Mouse (Mus musculus): ENCODE results near the gene Lrmda.

Lrmda gene

GRCm38 (mm10) chr14:22949466-22949865 lies 930.0 kb downstream of the Lrmda start:
- ATAC-seq (ENCODE audit: insufficient number of reproducible peaks, low FRiP score, low TSS enrichment), result no peak

DNA sequence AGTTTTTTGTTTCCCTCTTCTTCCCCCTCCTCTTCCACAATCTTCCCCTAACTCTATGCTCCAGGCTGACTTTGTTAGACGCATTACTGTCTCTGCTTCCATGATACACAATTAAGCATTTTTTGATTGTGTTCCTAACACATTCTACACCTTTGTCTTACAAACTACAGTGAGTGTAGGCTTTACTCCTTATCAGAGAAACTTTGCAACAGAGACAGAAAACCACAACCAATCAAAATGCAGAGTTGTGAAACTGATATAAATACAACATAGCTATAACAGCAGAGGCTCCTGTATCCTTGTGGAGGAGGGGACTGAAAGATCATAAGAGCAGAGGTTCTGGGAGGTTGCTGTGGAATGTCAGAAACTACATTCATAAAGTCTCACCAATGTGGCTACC lies 933.5 kb downstream of the Lrmda start:
- ATAC-seq (ENCODE audit: insufficient number of reproducible peaks, low FRiP score, low TSS enrichment), result no peak

GRCm38 (mm10) chr14:22960166-22960565 lies 940.7 kb downstream of the Lrmda start:
- ATAC-seq (ENCODE audit: insufficient number of reproducible peaks, low FRiP score, low TSS enrichment), result no peak

GRCm38 (mm10) chr14:22964796-22965660 lies 945.5 kb downstream of the Lrmda start:
- no peak for ATAC-seq (ENCODE audit: insufficient number of reproducible peaks, low FRiP score, low TSS enrichment)

- no peak for ATAC-seq (ENCODE audit: insufficient number of reproducible peaks, low FRiP score, low TSS enrichment)
Measured at GRCm38 (mm10) chr14:22968705-22969104, 949.2 kb downstream of the Lrmda start.

GRCm38 (mm10) chr14:22986736-22987135 lies 967.2 kb downstream of the Lrmda start:
- no peak for ATAC-seq (ENCODE audit: insufficient number of reproducible peaks, low FRiP score, low TSS enrichment)

- ATAC-seq (ENCODE audit: insufficient number of reproducible peaks, low FRiP score, low TSS enrichment), result no peak
Measured at GRCm38 (mm10) chr14:22988090-22988669, 968.7 kb downstream of the Lrmda start.

DNA sequence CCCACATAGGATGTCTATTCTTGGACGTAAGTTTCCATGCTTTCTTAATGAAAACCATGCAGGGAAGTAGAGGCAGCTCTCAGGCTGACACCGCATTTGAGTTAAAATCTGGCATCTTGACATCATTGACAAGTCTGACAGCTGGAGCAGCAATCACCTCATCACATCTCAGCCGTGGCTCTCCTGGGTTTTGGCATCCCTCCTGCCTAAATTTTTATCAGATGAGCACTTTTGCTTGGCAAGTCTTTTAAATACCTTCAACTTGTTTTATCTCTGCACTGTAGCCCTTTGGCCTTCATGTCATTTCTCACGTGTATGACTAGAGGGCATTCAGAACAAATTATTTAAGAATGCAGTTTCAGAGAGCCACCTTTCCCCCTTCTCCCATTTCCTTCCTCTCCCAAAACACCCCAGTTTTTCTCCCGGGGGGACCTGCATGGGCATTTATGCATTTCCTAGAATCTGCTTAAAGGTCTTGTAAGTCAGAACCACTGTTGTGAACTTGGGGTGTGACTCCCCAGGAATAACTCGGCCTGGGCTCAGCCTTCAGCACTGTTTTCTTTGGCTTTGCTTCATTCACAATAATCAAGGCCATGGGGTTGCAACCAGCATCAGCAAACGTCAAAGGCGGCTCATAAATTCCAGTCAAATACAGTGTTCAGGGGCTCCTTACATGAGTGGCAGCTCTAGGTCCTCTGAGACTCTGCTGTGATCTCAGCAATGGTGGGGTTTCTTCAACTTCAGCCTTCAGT lies 975.8 kb downstream of the Lrmda start:
- no peak for ATAC-seq (ENCODE audit: insufficient number of reproducible peaks, low FRiP score, low TSS enrichment)

GRCm38 (mm10) chr14:22998906-22999305 lies 979.4 kb downstream of the Lrmda start:
- no peak for ATAC-seq (ENCODE audit: insufficient number of reproducible peaks, low FRiP score, low TSS enrichment)

GRCm38 (mm10) chr14:23011989-23012388 lies 992.5 kb downstream of the Lrmda start:
- ATAC-seq (ENCODE audit: insufficient number of reproducible peaks, low FRiP score, low TSS enrichment), result no peak

DNA sequence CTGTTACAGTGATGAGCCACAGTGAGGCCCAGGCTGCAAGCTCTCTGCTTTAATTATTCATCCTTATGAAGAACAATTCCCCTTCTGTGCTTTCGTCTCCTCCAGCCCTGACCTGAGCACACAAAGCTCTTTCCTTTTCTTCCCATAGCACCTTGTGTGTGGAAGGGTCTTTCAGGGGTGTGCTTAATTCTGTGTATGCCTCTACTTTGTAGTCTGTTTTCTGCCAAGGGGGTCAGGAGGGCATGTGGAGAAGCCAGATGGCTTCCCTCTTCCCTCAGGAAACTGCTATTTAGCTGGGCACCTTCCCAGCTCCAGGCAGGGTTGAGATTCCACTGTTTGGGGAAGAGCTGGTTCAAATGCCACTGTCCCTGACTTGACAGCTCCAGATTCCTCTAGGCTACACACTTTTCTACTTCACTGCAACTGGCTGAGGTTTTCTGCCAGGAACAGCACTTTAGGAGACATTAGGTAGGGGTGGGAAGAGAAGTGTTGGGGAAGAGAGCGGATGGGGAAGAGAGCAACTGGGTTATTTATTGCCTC lies 995.3 kb downstream of the Lrmda start:
- ATAC-seq (ENCODE audit: insufficient number of reproducible peaks, low FRiP score, low TSS enrichment), result peak; percentile 81

DNA sequence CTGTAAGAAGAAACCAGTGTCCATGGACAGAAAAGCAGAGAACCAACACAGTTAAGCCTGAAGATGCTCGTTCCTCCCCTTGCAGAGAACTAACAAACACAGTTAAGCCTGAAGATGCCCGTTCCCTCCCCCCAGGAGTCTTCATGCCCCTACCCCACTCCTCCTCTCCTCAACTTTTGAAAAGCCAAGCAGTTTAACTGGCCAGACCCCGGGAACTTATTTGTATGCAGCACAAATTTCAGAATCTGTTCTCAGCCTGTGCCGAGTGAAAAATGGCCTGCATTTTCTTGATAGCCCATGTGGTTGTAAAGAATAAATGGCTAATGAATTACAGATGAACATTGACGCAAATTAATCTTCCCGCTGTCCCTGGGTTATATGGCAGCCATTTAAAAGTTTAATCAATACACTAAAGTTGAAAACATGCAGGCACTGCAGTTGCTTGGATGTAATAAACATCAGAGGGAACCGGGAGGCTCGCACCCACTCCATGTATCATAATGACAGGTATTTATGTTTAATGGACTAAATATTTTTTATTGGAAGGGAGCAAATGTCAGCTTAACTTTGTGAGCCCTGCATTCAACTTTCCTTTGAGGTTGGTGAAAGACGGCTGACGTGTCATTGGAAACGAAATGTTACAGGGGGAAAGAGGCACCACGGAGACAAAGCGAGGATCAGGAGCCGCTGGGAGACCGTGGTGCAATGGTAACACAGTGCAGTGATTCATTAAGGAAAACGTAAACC lies 996.0 kb downstream of the Lrmda start:
- ATAC-seq (ENCODE audit: insufficient number of reproducible peaks, low FRiP score, low TSS enrichment), result no peak

GRCm38 (mm10) chr14:23016068-23016611 lies 996.6 kb downstream of the Lrmda start:
- ATAC-seq (ENCODE audit: insufficient number of reproducible peaks, low FRiP score, low TSS enrichment), result no peak

DNA sequence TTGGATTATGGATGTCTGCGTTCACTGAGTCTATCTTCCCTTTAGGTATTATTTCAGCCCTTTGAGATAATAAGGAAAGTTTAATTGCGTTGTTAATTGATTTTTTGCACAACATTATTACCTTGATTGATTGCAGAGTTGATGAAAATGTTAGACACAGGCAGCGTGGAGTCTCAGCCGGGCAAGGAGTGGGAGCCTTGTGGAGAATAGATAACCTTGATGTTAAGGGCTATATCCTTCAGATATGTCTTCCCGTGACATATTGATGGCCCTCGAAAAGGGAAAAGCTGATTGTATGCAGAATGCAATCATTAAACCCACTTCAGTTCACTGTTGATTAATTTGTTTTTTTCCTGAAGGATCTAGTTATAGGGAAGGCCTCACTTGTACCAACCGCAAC lies 1021.5 kb downstream of the Lrmda start:
- no peak for ATAC-seq (ENCODE audit: insufficient number of reproducible peaks, low FRiP score, low TSS enrichment)

- no peak for ATAC-seq (ENCODE audit: insufficient number of reproducible peaks, low FRiP score, low TSS enrichment)
Measured at GRCm38 (mm10) chr14:23045322-23045721, 1025.8 kb downstream of the Lrmda start.

DNA sequence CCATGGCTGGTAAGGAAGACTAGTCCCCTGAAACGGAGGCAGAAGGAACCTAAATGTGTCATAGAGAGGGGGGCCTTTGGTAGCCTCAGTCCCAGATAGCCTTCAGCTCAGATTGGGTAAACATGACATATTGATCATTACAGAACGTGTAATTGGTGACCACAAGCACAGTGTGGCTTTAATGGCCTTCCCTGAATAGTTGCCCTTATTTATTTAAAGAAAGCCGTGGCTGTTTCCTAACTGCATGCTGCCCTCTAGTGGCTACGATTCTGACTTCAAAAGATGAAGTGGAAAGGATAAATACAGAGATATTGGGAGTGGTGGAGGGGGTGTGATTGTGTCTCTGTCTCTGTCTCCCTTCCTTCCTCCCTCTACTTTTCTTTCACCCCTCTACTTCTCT lies 1026.8 kb downstream of the Lrmda start:
- ATAC-seq (ENCODE audit: insufficient number of reproducible peaks, low FRiP score, low TSS enrichment), result no peak

DNA sequence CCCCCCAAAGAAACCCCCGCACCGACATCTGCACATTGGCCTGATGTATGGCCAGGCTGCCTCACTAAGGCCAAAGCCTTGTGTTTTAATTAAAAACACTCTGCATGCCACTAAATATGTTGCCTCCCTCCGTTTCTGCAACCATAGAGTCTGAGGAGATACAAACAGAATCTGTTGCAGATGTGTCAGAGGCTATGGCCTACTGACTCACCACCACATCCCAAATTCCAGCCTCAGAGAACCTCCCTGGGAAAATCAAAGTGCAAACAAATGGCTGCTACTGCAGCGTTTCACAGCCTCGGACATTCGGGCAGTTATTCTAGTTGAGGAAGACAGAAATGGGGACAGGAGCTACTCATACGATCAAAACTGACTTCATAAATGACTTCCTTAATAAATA lies 1031.9 kb downstream of the Lrmda start:
- no peak for ATAC-seq (ENCODE audit: insufficient number of reproducible peaks, low FRiP score, low TSS enrichment)

DNA sequence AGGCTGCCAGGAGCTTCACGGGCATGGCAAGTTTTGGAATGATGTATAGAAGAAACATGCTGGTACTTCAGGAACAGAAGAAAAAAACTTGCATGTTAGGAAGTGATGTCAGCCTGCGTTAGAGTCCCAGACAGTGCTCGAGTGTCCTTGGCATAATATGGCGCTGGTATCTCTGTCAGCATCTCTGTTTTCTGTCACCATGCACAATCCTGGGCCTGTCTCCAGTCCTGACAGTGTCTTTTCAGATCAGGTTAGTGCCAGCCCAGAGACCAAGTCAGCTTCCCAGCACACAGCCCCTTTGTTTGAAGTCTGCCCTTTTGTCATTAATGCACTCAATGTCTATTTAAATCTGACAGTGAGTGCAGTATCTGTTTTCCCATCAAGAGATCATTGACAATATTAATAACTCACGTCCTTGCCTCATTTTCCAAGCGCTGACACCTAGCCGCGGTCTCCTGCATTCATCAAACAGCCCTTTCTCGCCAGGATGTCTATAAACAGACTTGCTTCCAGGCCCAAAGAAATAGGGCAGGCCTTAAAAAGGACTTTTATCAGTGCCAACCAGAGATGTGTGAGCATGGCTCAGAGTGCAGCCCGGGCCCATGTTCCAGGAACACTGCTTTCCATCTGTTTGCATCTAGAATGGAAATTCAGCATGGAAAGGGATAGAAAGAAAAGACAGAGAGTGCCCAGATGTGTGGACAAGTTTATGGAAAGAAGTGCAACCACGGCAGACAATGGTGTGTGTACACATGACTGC lies 1033.5 kb downstream of the Lrmda start:
- ATAC-seq (ENCODE audit: insufficient number of reproducible peaks, low FRiP score, low TSS enrichment), result peak; percentile 52; the same call in 1 of the 2 replicates

DNA sequence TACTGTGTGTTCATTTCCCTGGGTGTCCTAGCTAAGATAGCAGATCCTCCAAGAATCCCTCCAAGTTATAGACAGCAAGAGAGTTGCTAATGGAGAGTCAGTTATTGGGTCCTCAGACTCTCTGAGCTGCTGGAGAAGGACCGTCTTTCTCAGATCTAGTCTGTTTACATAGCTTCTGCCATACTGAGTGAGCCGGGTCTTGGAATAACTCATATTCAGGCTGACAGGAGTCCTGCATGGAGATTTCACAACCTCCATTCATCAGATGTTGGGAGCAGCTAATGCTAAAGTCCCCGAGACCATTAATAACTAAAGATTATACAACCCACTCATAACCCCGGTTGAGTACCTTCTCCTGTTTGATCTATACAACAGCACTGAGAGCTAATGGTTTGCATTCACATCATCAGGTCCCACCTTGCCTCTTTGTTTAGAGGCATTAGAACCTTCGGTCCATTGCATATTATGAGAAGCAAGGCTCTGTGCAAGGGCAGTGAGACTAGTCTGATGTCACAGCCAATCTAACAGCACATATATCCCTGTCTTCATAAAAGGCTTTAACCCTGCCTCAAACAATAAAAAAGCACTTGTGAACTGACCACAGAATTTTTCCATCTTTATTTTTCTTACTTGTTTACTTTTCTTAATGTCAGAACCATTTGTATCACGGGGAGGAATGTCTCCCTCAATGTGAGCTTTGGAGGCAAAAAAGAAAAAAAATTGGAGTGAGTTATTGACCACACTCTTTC lies 1037.9 kb downstream of the Lrmda start:
- ATAC-seq (ENCODE audit: insufficient number of reproducible peaks, low FRiP score, low TSS enrichment), result no peak

Data from cerebellum, adult (tissue).